Mouse (Mus musculus) forebrain, embryonic 11.5 days (tissue): ENCODE data around the gene Msi2. TPM values are rescaled to one million over a fixed set of nuclear protein-coding genes. Genes with fewer than 3 reads are reported as not detected.
A peak's percentile ranks its signal among the peaks of the same experiment; 100 is the strongest.

ENCODE experiments used
- ATAC-seq: fragments of 200-750 bp; cut with Nextera tagmentation; replicated peaks from 2 replicates; pipeline ENCODE4 v1.8.0; 2017; ENCODE audit warnings: moderate TSS enrichment; ENCODE audit not compliant: low FRiP score
- DNase-seq: peaks from one replicate; pipeline ENCODE4 v3.0.0-alpha.2; 2017; ENCODE audit warnings: low spot score
- H3K27ac ChIP-seq: fragments of 300-500 bp; sonication (generic); 2 replicates; pipeline ENCODE4 v1.5.1; 2014; ENCODE audit warnings: low read depth, low read length
- H3K27me3 ChIP-seq: fragments of 300-500 bp; sonication (generic); 2 replicates; pipeline ENCODE4 v1.6.1; 2014; ENCODE audit warnings: mild to moderate bottlenecking, low read length, mixed read lengths; ENCODE audit not compliant: control insufficient read depth, insufficient read depth
- H3K36me3 ChIP-seq: fragments of 300-500 bp; sonication (generic); 2 replicates; pipeline ENCODE4 v1.6.1; 2014; ENCODE audit warnings: mild to moderate bottlenecking, low read length, moderate library complexity, mixed read lengths; ENCODE audit not compliant: control insufficient read depth, insufficient read depth
- H3K4me1 ChIP-seq: fragments of 300-500 bp; sonication (generic); replicated peaks from 2 replicates; pipeline ENCODE4 v1.6.1; 2014; ENCODE audit warnings: low read length, mixed read lengths; ENCODE audit not compliant: control insufficient read depth, insufficient read depth
- H3K4me2 ChIP-seq: fragments of 300-500 bp; sonication (generic); 2 replicates; pipeline ENCODE4 v1.6.1; 2014; ENCODE audit warnings: low read depth, mild to moderate bottlenecking, low read length, moderate library complexity, mixed read lengths; ENCODE audit not compliant: severe bottlenecking
- H3K4me3 ChIP-seq: fragments of 300-500 bp; sonication (generic); 2 replicates; pipeline ENCODE4 v1.5.1; 2014; ENCODE audit warnings: low read depth, low read length
- H3K9ac ChIP-seq: fragments of 300-500 bp; sonication (generic); 2 replicates; pipeline ENCODE4 v1.6.1; 2014; ENCODE audit warnings: low read length
- H3K9me3 ChIP-seq: fragments of 300-500 bp; sonication (generic); 2 replicates; pipeline ENCODE4 v1.6.1; 2016; ENCODE audit warnings: low read length, mixed read lengths; ENCODE audit not compliant: control insufficient read depth
- WGBS: fragments of 180-500 bp; shearing (Covaris S2); extraction: QIAGEN DNeasy Blood & Tissue Kit; methylation state at CpG from one replicate; pipeline ENCODE4 v1.1.7; 2014; 5-methylcytosine and 5-hydroxymethylcytosine counted together
- polyA plus RNA-seq: library from polyadenylated mRNA; unstranded; fragments of >200 nt; fragmentation: Nextera tagmentation; extraction: Ambion mirVana; gene quantifications from 2 replicates; pipeline ENCODE4 v1.2.1, GENCODE M21; 2014

The Msi2 gene
- polyA plus RNA-seq, 1 experiment from 2014 or later = 26.2 TPM

- Histone ChIP-seq H3K27me3 (no peaks in the 10 kb centered on the region), H3K9me3 (no peaks in the 10 kb centered on the region; the same call in 1 of the 2 replicates), H3K4me3 (no peak overlapping the region), H3K27ac (no peak overlapping the region), H3K9ac (no peak overlapping the region), H3K36me3 (no peaks in the 10 kb centered on the region), H3K4me2 (no peak overlapping the region), H3K4me1 (peaks cover 22% of the 10 kb centered on the region)
- no peak for ATAC-seq
- WGBS = 94% methylated on average over 8 of the region's 8 CpGs
- no peak for DNase-seq
Observed at GRCm38 (mm10) chr11:88430292-88430691, 288.0 kb downstream of the Msi2 start.

- peaks cover 24% of the 10 kb centered on the region for H3K4me1 ChIP-seq
- H3K4me2 ChIP-seq = no peak overlapping the region
- no peaks in the 10 kb centered on the region for H3K27me3 ChIP-seq
- DNase-seq (no peak), ATAC-seq (no peak)
- H3K27ac ChIP-seq = no peak overlapping the region
- no peak overlapping the region for H3K4me3 ChIP-seq
- no peaks in the 10 kb centered on the region for H3K36me3 ChIP-seq
- no peak overlapping the region for H3K9ac ChIP-seq
- H3K9me3 ChIP-seq = no peaks in the 10 kb centered on the region; the same call in 1 of the 2 replicates
- WGBS = 96% methylated on average over 6 of the region's 6 CpGs
Observed at GRCm38 (mm10) chr11:88429680-88430079, 288.6 kb downstream of the Msi2 start.

- Histone ChIP-seq H3K27me3 (no peaks in the 10 kb centered on the region), H3K36me3 (no peaks in the 10 kb centered on the region), H3K4me2 (no peak overlapping the region), H3K4me3 (no peak overlapping the region), H3K9me3 (no peaks in the 10 kb centered on the region; the same call in 1 of the 2 replicates), H3K27ac (no peak overlapping the region), H3K9ac (no peak overlapping the region), H3K4me1 (peaks cover 18% of the 10 kb centered on the region)
- DNase-seq (no peak), ATAC-seq (no peak)
- 53% methylated on average over 9 of the region's 9 CpGs for WGBS
Observed at GRCm38 (mm10) chr11:88425631-88426101, 292.6 kb downstream of the Msi2 start.

GRCm38 (mm10) chr11:88424034-88424767 lies 294.1 kb downstream of the Msi2 start:
- no peak overlapping the region for H3K9ac ChIP-seq
- DNase-seq (no peak), ATAC-seq (no peak)
- H3K4me3 ChIP-seq = no peak overlapping the region
- H3K27me3 ChIP-seq = no peaks in the 10 kb centered on the region
- WGBS = 75% methylated on average over 20 of the region's 20 CpGs
- H3K4me1 ChIP-seq = peaks cover 18% of the 10 kb centered on the region
- peak overlapping the region; percentile 25 for H3K27ac ChIP-seq
- no peak overlapping the region for H3K4me2 ChIP-seq
- no peaks in the 10 kb centered on the region for H3K36me3 ChIP-seq
- no peaks in the 10 kb centered on the region for H3K9me3 ChIP-seq

- Histone ChIP-seq H3K27ac (peak overlapping the region; percentile 55; the same call in 1 of the 2 replicates), H3K9me3 (no peaks in the 10 kb centered on the region), H3K9ac (no peak overlapping the region), H3K4me1 (peaks cover 11% of the 10 kb centered on the region), H3K27me3 (no peaks in the 10 kb centered on the region), H3K4me2 (no peak overlapping the region), H3K36me3 (no peaks in the 10 kb centered on the region), H3K4me3 (no peak overlapping the region)
- no peak for ATAC-seq
- DNase-seq = no peak
- WGBS = 76% methylated on average over 9 of the region's 9 CpGs
Observed at GRCm38 (mm10) chr11:88421057-88421578, 297.2 kb downstream of the Msi2 start.

GRCm38 (mm10) chr11:88419657-88420366 lies 298.5 kb downstream of the Msi2 start:
- H3K27ac ChIP-seq = no peak overlapping the region
- no peak overlapping the region for H3K9ac ChIP-seq
- peaks cover 7% of the 10 kb centered on the region for H3K4me1 ChIP-seq
- no peak overlapping the region for H3K4me3 ChIP-seq
- H3K27me3 ChIP-seq = no peaks in the 10 kb centered on the region
- no peak for DNase-seq
- no peaks in the 10 kb centered on the region for H3K9me3 ChIP-seq
- no peak overlapping the region for H3K4me2 ChIP-seq
- ATAC-seq = no peak
- 90% methylated on average over 9 of the region's 9 CpGs for WGBS
- H3K36me3 ChIP-seq = no peaks in the 10 kb centered on the region

GRCm38 (mm10) chr11:88419064-88419463 lies 299.2 kb downstream of the Msi2 start:
- Histone ChIP-seq H3K4me1 (peaks cover 10% of the 10 kb centered on the region), H3K4me2 (no peak overlapping the region), H3K4me3 (no peak overlapping the region), H3K27ac (no peak overlapping the region), H3K9ac (no peak overlapping the region), H3K27me3 (no peaks in the 10 kb centered on the region), H3K36me3 (no peaks in the 10 kb centered on the region), H3K9me3 (no peaks in the 10 kb centered on the region)
- DNase-seq (no peak), ATAC-seq (no peak)
- WGBS = 60% methylated on average over 7 of the region's 7 CpGs

- Histone ChIP-seq H3K9ac (peak overlapping the region; percentile 32), H3K27me3 (no peaks in the 10 kb centered on the region), H3K27ac (peak overlapping the region; percentile 59), H3K4me3 (no peak overlapping the region), H3K4me1 (peaks cover 10% of the 10 kb centered on the region; the same call in 1 of the 2 replicates), H3K36me3 (no peaks in the 10 kb centered on the region), H3K9me3 (no peaks in the 10 kb centered on the region), H3K4me2 (no peak overlapping the region)
- DNase-seq (no peak), ATAC-seq (0 out of 2 replicates have a peak, but pooled peaks have one; percentile 19)
- WGBS = 40% methylated on average over 18 of the region's 18 CpGs
Observed at GRCm38 (mm10) chr11:88414157-88414870, 304.0 kb downstream of the Msi2 start.
